Mouse (Mus musculus) ovary, postnatal 14 days (tissue): ENCODE measurements around the gene Man1c1.

Experiments
- DNase-seq: peaks from one replicate; pipeline ENCODE4 v3.0.0; 2022; ENCODE audit warnings: low spot score

Man1c1 gene

GRCm38 (mm10) chr4:134578407-134578806 lies 125.7 kb downstream of the Man1c1 start:
- DNase-seq: no peak

GRCm38 (mm10) chr4:134577281-134577680 lies 126.8 kb downstream of the Man1c1 start:
- no peak for DNase-seq

GRCm38 (mm10) chr4:134575486-134575885 lies 128.6 kb downstream of the Man1c1 start:
- DNase-seq: no peak

- DNase-seq: no peak
These were observed 131.4 kb downstream of the Man1c1 start for GRCm38 (mm10) chr4:134572449-134573300.

GRCm38 (mm10) chr4:134570704-134571451 lies 133.2 kb downstream of the Man1c1 start:
- DNase-seq: no peak

GRCm38 (mm10) chr4:134569831-134570230 lies 134.3 kb downstream of the Man1c1 start:
- no peak for DNase-seq

GRCm38 (mm10) chr4:134569205-134569604 lies 134.9 kb downstream of the Man1c1 start:
- no peak for DNase-seq

- DNase-seq: no peak
These were observed 136.5 kb downstream of the Man1c1 start for GRCm38 (mm10) chr4:134567377-134568226.

GRCm38 (mm10) chr4:134564093-134564492 lies 140.0 kb downstream of the Man1c1 start:
- DNase-seq: no peak

GRCm38 (mm10) chr4:134563624-134564023 lies 140.5 kb downstream of the Man1c1 start:
- DNase-seq: no peak

GRCm38 (mm10) chr4:134562014-134562413 lies 142.1 kb downstream of the Man1c1 start:
- DNase-seq: no peak

- no peak for DNase-seq
These were observed 143.4 kb downstream of the Man1c1 start for GRCm38 (mm10) chr4:134560699-134561098.

- no peak for DNase-seq
These were observed 144.9 kb downstream of the Man1c1 start for GRCm38 (mm10) chr4:134559154-134559553.

- DNase-seq: no peak
These were observed 145.4 kb downstream of the Man1c1 start for GRCm38 (mm10) chr4:134558570-134559113.

- no peak for DNase-seq
These were observed 146.4 kb downstream of the Man1c1 start for GRCm38 (mm10) chr4:134557626-134558249.

GRCm38 (mm10) chr4:134555956-134556580 lies 148.0 kb downstream of the Man1c1 start:
- DNase-seq: no peak

GRCm38 (mm10) chr4:134553631-134554030 lies 150.5 kb downstream of the Man1c1 start:
- DNase-seq: no peak

- peak; percentile 50 for DNase-seq
These were observed 152.4 kb downstream of the Man1c1 start, which contains the start of gene Selenon for GRCm38 (mm10) chr4:134551494-134552316. Gene Selenon, minus strand, starts transcription at chr4:134552166.

- no peak for DNase-seq
These were observed 154.2 kb downstream of the Man1c1 start for GRCm38 (mm10) chr4:134549899-134550298.
